ENCODE assay signal across 20 mouse cellular contexts in genomic region chr2:168332972-168333371, GRCm38 (mm10). TPM values are rescaled to one million over a fixed set of nuclear protein-coding genes. Genes with fewer than 3 reads are reported as not detected.
DNase-seq lines count a peak whose midpoint lies in the region; ATAC-seq lines count a peak whose summit lies in the region.
"Had no signal": no experiment of that assay in that cellular context is flagged by ENCODE, and none has a peak within 500 bp of the region (broad histone marks: within the 10 kb centered on the region; RNA-seq: fewer than 3 reads in every experiment).

No protein-coding gene starts in this region.

- H3K4me3 ChIP-seq in kidney, embryonic 14.5 days (ENCODE audit: low read length) = no peak overlapping the region
- H3K4me3 ChIP-seq in megakaryocyte, embryonic 14.5 days (replicated peaks) = peak overlapping the region; percentile 4
- no peak overlapping the region for H3K4me3 ChIP-seq in lung, embryonic 15.5 days
- H3K4me3 ChIP-seq: forebrain, embryonic 13.5 days; heart, embryonic 15.5 days; left cerebral cortex, adult 2 months; liver, embryonic 15.5 days had no signal

- H3K4me2 ChIP-seq in kidney, embryonic 14.5 days (replicated peaks; ENCODE audit: low read depth, low read length) = no peak overlapping the region
- 0 out of 2 replicates have a peak overlapping the region, but pooled peaks have one; percentile 11 for H3K4me2 ChIP-seq in lung, embryonic 15.5 days
- H3K4me2 ChIP-seq: forebrain, embryonic 13.5 days; heart, embryonic 15.5 days; hindbrain, embryonic 14.5 days; liver, embryonic 15.5 days had no signal

- 0 out of 2 replicates have a peak, but pooled peaks have one; percentile 32 for ATAC-seq in kidney, embryonic 14.5 days (ENCODE audit: low FRiP score, low TSS enrichment)
- ATAC-seq in megakaryocyte, adult 5-6 weeks (ENCODE audit: poor library complexity, severe bottlenecking) = no peak
- peak; percentile 74; the same call in 1 of the 2 replicates for ATAC-seq in lung, embryonic 15.5 days (ENCODE audit: borderline replicate concordance, extremely low read depth, low FRiP score, low TSS enrichment)
- ATAC-seq: CD4-positive, CD25-positive, alpha-beta regulatory T cell, adult 4 months had no signal

- WGBS in kidney, embryonic 14.5 days = 24% methylated on average over 6 of the region's 6 CpGs
- WGBS in lung, embryonic 15.5 days = 12% methylated on average over 6 of the region's 6 CpGs

- H3K9me3 ChIP-seq in kidney, embryonic 14.5 days (ENCODE audit: control insufficient read depth, low read length) = no peaks in the 10 kb centered on the region
- H3K9me3 ChIP-seq in megakaryocyte, embryonic 14.5 days = no peaks in the 10 kb centered on the region
- H3K9me3 ChIP-seq in lung, embryonic 15.5 days = no peaks in the 10 kb centered on the region
- H3K9me3 ChIP-seq: forebrain, embryonic 13.5 days; heart, embryonic 15.5 days; liver, embryonic 15.5 days had no signal

- H3K27me3 ChIP-seq in kidney, embryonic 14.5 days (ENCODE audit: control insufficient read depth, insufficient read depth, low read length) = no peaks in the 10 kb centered on the region; the same call in 1 of the 2 replicates
- peaks cover 36% of the 10 kb centered on the region for H3K27me3 ChIP-seq in megakaryocyte, embryonic 14.5 days (replicated peaks)
- H3K27me3 ChIP-seq in lung, embryonic 15.5 days = no peaks in the 10 kb centered on the region; the same call in 1 of the 2 replicates
- H3K27me3 ChIP-seq: liver, embryonic 15.5 days had no signal

- DNase-seq in kidney, postnatal 36 days = no peak
- peak; percentile 65 for DNase-seq in lung, postnatal 36 days
- no peak for DNase-seq in cerebellum, adult 18-20 months
- DNase-seq in frontal cortex, adult 2 months (ENCODE audit: extremely low spot score in 1 of 2, low spot score in 1 of 2) = no peak
- DNase-seq: cerebellum, postnatal 14 days; kidney, adult 11 months; midbrain, embryonic 14.5 days; thymus, adult 18-20 months had no signal

- no peaks in the 10 kb centered on the region for H3K36me3 ChIP-seq in kidney, embryonic 14.5 days (ENCODE audit: control insufficient read depth, insufficient read depth, low read length)
- H3K36me3 ChIP-seq in megakaryocyte, embryonic 14.5 days (replicated peaks; ENCODE audit: low read length) = no peaks in the 10 kb centered on the region
- no peaks in the 10 kb centered on the region for H3K36me3 ChIP-seq in lung, embryonic 15.5 days
- H3K36me3 ChIP-seq: G1E; heart, embryonic 15.5 days; liver, embryonic 15.5 days had no signal

- no peak overlapping the region for H3K27ac ChIP-seq in kidney, embryonic 14.5 days (ENCODE audit: low read depth, low read length)
- H3K27ac ChIP-seq in lung, embryonic 15.5 days = 0 out of 2 replicates have a peak overlapping the region, but pooled peaks have one; percentile 27
- H3K27ac ChIP-seq: heart, embryonic 15.5 days; hindbrain, embryonic 14.5 days; left cerebral cortex, adult 2 months; liver, embryonic 15.5 days had no signal

- no peak overlapping the region for H3K9ac ChIP-seq in kidney, embryonic 14.5 days (ENCODE audit: low read depth, low read length)
- H3K9ac ChIP-seq in lung, embryonic 15.5 days = no peak overlapping the region
- H3K9ac ChIP-seq: forebrain, embryonic 13.5 days; heart, embryonic 15.5 days; hindbrain, embryonic 14.5 days; liver, embryonic 15.5 days had no signal

- peaks cover 13% of the 10 kb centered on the region for H3K4me1 ChIP-seq in kidney, embryonic 14.5 days (ENCODE audit: control insufficient read depth, insufficient read depth, low read length)
- H3K4me1 ChIP-seq in megakaryocyte, embryonic 14.5 days = peaks cover 18% of the 10 kb centered on the region
- H3K4me1 ChIP-seq in lung, embryonic 15.5 days = peaks cover 24% of the 10 kb centered on the region
- H3K4me1 ChIP-seq: liver, embryonic 15.5 days had no signal

RNA-seq across cellular contexts. Expression of gene Kcng1, which starts 51.4 kb away (rescaled TPM):
- 0.33 and 0.62 TPM in 2 replicates for polyA plus RNA-seq in kidney, embryonic 14.5 days (2014; fragmentation: Nextera tagmentation; extraction: Ambion mirVana)
- polyA plus RNA-seq in megakaryocyte, embryonic 14.5 days (2012; ENCODE audit: insufficient read depth, low replicate concordance) = 0.03 TPM in 1 of 2 replicates, not detected in the other
- 0.09 and 0.69 TPM in 2 replicates for total RNA-seq in megakaryocyte, adult 5-6 weeks (2015)
- 0.24 TPM in 1 of 2 replicates, not detected in the other for total RNA-seq in megakaryocyte, adult 5-6 weeks (2017)
- polyA plus RNA-seq in lung, embryonic 15.5 days (2015; fragmentation: Nextera tagmentation; extraction: Ambion mirVana) = 0.26 and 0.35 TPM in 2 replicates
- polyA plus RNA-seq in frontal cortex, adult 2 months (2012; rRNA removed) = 11.2 and 12.4 TPM in 2 replicates
- total RNA-seq: neutrophil, adult 5-6 weeks had no signal
- polyA plus RNA-seq: CD4-positive, CD25-positive, alpha-beta regulatory T cell, adult 4 months; G1E had no signal
